Mouse (Mus musculus): ENCODE data around the gene Ppm1j. TPM values are rescaled to one million over a fixed set of nuclear protein-coding genes. Genes with fewer than 3 reads are reported as not detected.
A peak's percentile ranks its signal among the peaks of the same experiment; 100 is the strongest.

The Ppm1j gene
- polyA plus RNA-seq, 1 experiment from 2014 or later, result 0.57 TPM

- Histone ChIP-seq H3K9ac (peak overlapping the region; percentile 85), H3K4me2 (peak overlapping the region; percentile 100), H3K27me3 (no peaks in the 10 kb centered on the region), H3K36me3 (peaks cover 10% of the 10 kb centered on the region), H3K9me3 (no peaks in the 10 kb centered on the region), H3K4me3 (peak overlapping the region; percentile 72), H3K4me1 (replicated peaks) (peaks cover 18% of the 10 kb centered on the region), H3K27ac (peak overlapping the region; percentile 77)
- WGBS, result under 1% methylated on average over 45 of the region's 46 CpGs
- ATAC-seq (ENCODE audit: low FRiP score), result peak; percentile 90
These were observed 36.7 kb downstream of the Ppm1j start for GRCm38 (mm10) chr3:104817481-104817990.

DNA sequence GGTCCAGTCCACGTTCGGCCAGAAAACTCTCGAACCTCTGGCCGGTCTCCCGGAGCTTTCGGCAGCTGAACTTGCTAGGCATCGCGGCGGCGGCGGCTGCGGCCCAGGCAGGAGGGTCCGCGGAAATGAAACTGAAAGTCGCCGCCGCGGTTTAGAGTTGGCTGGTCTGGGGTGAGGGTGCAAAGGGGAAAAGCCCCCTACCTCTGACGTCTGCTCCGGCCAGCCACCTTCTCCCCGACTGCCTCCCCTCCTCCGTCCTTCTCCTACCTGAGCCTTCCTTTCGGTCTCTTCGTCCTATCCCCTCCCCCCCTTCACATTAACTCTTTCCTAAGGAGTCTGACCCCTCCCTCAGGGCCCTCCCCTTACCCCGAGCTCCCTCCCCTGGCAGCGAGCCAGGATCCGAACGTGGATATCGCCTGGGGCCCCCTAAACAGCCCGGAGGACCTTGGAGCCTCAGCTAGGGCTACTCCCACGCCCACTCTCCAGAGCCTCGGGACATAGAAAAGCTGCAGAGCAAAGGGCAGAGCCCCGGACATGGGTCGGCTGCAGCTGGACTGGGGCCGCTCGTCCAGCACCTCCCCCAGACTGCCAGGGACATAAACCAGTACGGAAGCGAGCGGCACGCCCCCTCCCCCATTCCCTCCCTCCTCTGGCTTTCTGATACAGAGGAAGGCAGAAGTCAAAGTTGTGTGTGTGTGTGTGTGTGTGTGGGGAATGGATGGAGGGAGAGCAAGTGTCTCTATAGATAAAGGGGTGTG lies 37.3 kb downstream of the Ppm1j start, which contains the start of gene Mov10:
Gene Mov10 (minus strand): TSS at position 573 of the 758 bp plus-strand sequence.
- peaks cover 18% of the 10 kb centered on the region for H3K4me1 ChIP-seq (replicated peaks)
- H3K27ac ChIP-seq, result peak within 1 kb of the TSS; percentile 77
- peak; percentile 77 for ATAC-seq (ENCODE audit: low FRiP score)
- H3K36me3 ChIP-seq, result peaks cover 10% of the 10 kb centered on the region
- no peaks in the 10 kb centered on the region for H3K27me3 ChIP-seq
- H3K9ac ChIP-seq, result peak within 1 kb of the TSS; percentile 85
- peak within 1 kb of the TSS; percentile 100 for H3K4me2 ChIP-seq
- WGBS, result under 1% methylated on average over 40 of the region's 40 CpGs
- peak within 1 kb of the TSS; percentile 72 for H3K4me3 ChIP-seq
- no peaks in the 10 kb centered on the region for H3K9me3 ChIP-seq

GRCm38 (mm10) chr3:104818749-104819134 lies 37.9 kb downstream of the Ppm1j start:
- Histone ChIP-seq H3K4me2 (peak overlapping the region; percentile 100), H3K27ac (peak overlapping the region; percentile 77; the same call in 1 of the 2 replicates), H3K4me1 (replicated peaks) (peaks cover 18% of the 10 kb centered on the region), H3K9me3 (no peaks in the 10 kb centered on the region), H3K27me3 (no peaks in the 10 kb centered on the region), H3K9ac (0 out of 2 replicates have a peak overlapping the region, but pooled peaks have one; percentile 85), H3K4me3 (peak overlapping the region; percentile 72), H3K36me3 (peaks cover 10% of the 10 kb centered on the region)
- ATAC-seq (ENCODE audit: low FRiP score), result no peak
- WGBS, result 12% methylated on average over 3 of the region's 3 CpGs

- H3K36me3 ChIP-seq, result peaks cover 14% of the 10 kb centered on the region
- H3K4me2 ChIP-seq, result no peak overlapping the region
- WGBS, result 61% methylated on average over 1 of the region's 1 CpGs
- no peak overlapping the region for H3K27ac ChIP-seq
- H3K4me3 ChIP-seq, result no peak overlapping the region
- H3K4me1 ChIP-seq (replicated peaks), result peaks cover 18% of the 10 kb centered on the region
- H3K9me3 ChIP-seq, result no peaks in the 10 kb centered on the region
- H3K27me3 ChIP-seq, result no peaks in the 10 kb centered on the region
- no peak overlapping the region for H3K9ac ChIP-seq
- ATAC-seq (ENCODE audit: low FRiP score), result no peak
These were observed 39.6 kb downstream of the Ppm1j start for GRCm38 (mm10) chr3:104820426-104820825.

DNA sequence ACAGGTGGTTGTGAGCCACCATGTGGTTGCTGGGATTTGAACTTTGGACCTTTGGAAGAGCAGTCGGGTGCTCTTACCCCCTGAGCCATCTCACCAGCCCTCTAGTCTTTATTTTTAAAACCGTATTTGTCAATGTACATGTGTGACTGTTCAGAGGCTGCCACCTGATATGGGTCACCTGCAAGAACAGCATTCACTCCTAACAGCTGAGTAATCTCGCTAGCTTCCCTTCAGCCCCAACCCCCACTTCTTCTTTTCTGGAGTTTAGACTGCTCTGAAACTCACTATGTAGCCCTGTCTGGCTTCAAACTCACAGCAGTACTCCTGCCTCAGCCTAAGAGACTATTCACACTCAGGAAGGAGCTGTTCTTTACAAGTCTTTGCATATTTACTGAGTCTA lies 41.6 kb downstream of the Ppm1j start:
- Histone ChIP-seq H3K4me2 (no peak overlapping the region), H3K9ac (no peak overlapping the region), H3K9me3 (no peaks in the 10 kb centered on the region), H3K27ac (no peak overlapping the region), H3K27me3 (no peaks in the 10 kb centered on the region), H3K4me1 (replicated peaks) (peaks cover 9% of the 10 kb centered on the region), H3K36me3 (peaks cover 30% of the 10 kb centered on the region), H3K4me3 (no peak overlapping the region)
- ATAC-seq (ENCODE audit: low FRiP score), result no peak
- WGBS, result 88% methylated on average over 3 of the region's 3 CpGs

Other genes starting within 250 kb of the Ppm1j start
- gene Slc16a1, start 142.4 kb upstream of the Ppm1j start, polyA plus RNA-seq (2015; fragmentation: Nextera tagmentation; extraction: Ambion mirVana), result 8.3 and 8.4 TPM in 2 replicates
- 0.04 and 0.06 TPM in 2 replicates for gene Fam19a3, start 784 bp downstream of the Ppm1j start, polyA plus RNA-seq (2015; fragmentation: Nextera tagmentation; extraction: Ambion mirVana)
- gene Rhoc, start 7.3 kb downstream of the Ppm1j start, polyA plus RNA-seq (2015; fragmentation: Nextera tagmentation; extraction: Ambion mirVana), result 55.4 and 61.7 TPM in 2 replicates
- 10.2 and 14.5 TPM in 2 replicates for gene Mov10, start 37.5 kb downstream of the Ppm1j start, polyA plus RNA-seq (2015; fragmentation: Nextera tagmentation; extraction: Ambion mirVana)
- 41.3 and 41.9 TPM in 2 replicates for gene St7l, start 82.9 kb downstream of the Ppm1j start, polyA plus RNA-seq (2015; fragmentation: Nextera tagmentation; extraction: Ambion mirVana)
- gene Capza1, start 83.4 kb downstream of the Ppm1j start, polyA plus RNA-seq (2015; fragmentation: Nextera tagmentation; extraction: Ambion mirVana), result 180 and 182 TPM in 2 replicates
- 0.63 and 0.75 TPM in 2 replicates for gene Wnt2b, start 180.9 kb downstream of the Ppm1j start, polyA plus RNA-seq (2015; fragmentation: Nextera tagmentation; extraction: Ambion mirVana)

Data from hindbrain, embryonic 13.5 days (tissue).